Mouse (Mus musculus): ENCODE measurements around the gene Cox17. TPM values are rescaled to one million over a fixed set of nuclear protein-coding genes. Genes with fewer than 3 reads are reported as not detected.

Cox17 gene
- polyA plus RNA-seq, 1 experiment from 2014 or later = 108 TPM

- no peaks in the 10 kb centered on the region for H3K27me3 ChIP-seq (ENCODE audit: control insufficient read depth, insufficient read depth, low read length)
- DNase-seq (ENCODE audit: low spot score) (peak; percentile 26), ATAC-seq (replicated peaks; ENCODE audit: insufficient number of reproducible peaks, low FRiP score, low TSS enrichment, low read depth) (no peak)
- no peak overlapping the region for H3K4me2 ChIP-seq (ENCODE audit: low read depth, low read length)
- H3K9me3 ChIP-seq (replicated peaks; ENCODE audit: control insufficient read depth, low read length) = no peaks in the 10 kb centered on the region
- H3K27ac ChIP-seq (replicated peaks; ENCODE audit: low read depth, low read length) = no peak overlapping the region
- no peak overlapping the region for H3K9ac ChIP-seq (replicated peaks; ENCODE audit: low read length)
- 80% methylated on average over 10 of the region's 10 CpGs for WGBS
- no peak overlapping the region for H3K4me3 ChIP-seq (ENCODE audit: low read depth, low read length)
- H3K4me1 ChIP-seq (ENCODE audit: control insufficient read depth, insufficient read depth, low read length) = no peaks in the 10 kb centered on the region; the same call in 1 of the 2 replicates
- no peaks in the 10 kb centered on the region for H3K36me3 ChIP-seq (replicated peaks; ENCODE audit: control insufficient read depth, insufficient read depth, low read depth, low read length)
These were observed 27.8 kb downstream of the Cox17 start for GRCm38 (mm10) chr16:38374379-38375140.

- Histone ChIP-seq H3K27me3 (ENCODE audit: control insufficient read depth, insufficient read depth, low read length) (no peaks in the 10 kb centered on the region), H3K4me3 (ENCODE audit: low read depth, low read length) (no peak overlapping the region), H3K4me2 (ENCODE audit: low read depth, low read length) (no peak overlapping the region), H3K4me1 (ENCODE audit: control insufficient read depth, insufficient read depth, low read length) (no peaks in the 10 kb centered on the region; the same call in 1 of the 2 replicates), H3K9ac (replicated peaks; ENCODE audit: low read length) (no peak overlapping the region), H3K36me3 (replicated peaks; ENCODE audit: control insufficient read depth, insufficient read depth, low read depth, low read length) (no peaks in the 10 kb centered on the region), H3K27ac (replicated peaks; ENCODE audit: low read depth, low read length) (no peak overlapping the region), H3K9me3 (replicated peaks; ENCODE audit: control insufficient read depth, low read length) (no peaks in the 10 kb centered on the region)
- DNase-seq (ENCODE audit: low spot score) = no peak
- no peak for ATAC-seq (replicated peaks; ENCODE audit: insufficient number of reproducible peaks, low FRiP score, low TSS enrichment, low read depth)
- 79% methylated on average over 7 of the region's 7 CpGs for WGBS
These were observed 28.4 kb downstream of the Cox17 start for GRCm38 (mm10) chr16:38375182-38375581.

- no peaks in the 10 kb centered on the region; the same call in 1 of the 2 replicates for H3K4me1 ChIP-seq (ENCODE audit: control insufficient read depth, insufficient read depth, low read length)
- peak overlapping the region; percentile 35; the same call in 1 of the 2 replicates for H3K27ac ChIP-seq (replicated peaks; ENCODE audit: low read depth, low read length)
- peak overlapping the region; percentile 13 for H3K4me2 ChIP-seq (ENCODE audit: low read depth, low read length)
- ATAC-seq (replicated peaks; ENCODE audit: insufficient number of reproducible peaks, low FRiP score, low TSS enrichment, low read depth) (peak; percentile 77), DNase-seq (ENCODE audit: low spot score) (peak; percentile 61)
- H3K36me3 ChIP-seq (replicated peaks; ENCODE audit: control insufficient read depth, insufficient read depth, low read depth, low read length) = no peaks in the 10 kb centered on the region
- H3K9ac ChIP-seq (replicated peaks; ENCODE audit: low read length) = peak overlapping the region; percentile 39
- peak overlapping the region; percentile 5; the same call in 1 of the 2 replicates for H3K4me3 ChIP-seq (ENCODE audit: low read depth, low read length)
- no peaks in the 10 kb centered on the region for H3K9me3 ChIP-seq (replicated peaks; ENCODE audit: control insufficient read depth, low read length)
- H3K27me3 ChIP-seq (ENCODE audit: control insufficient read depth, insufficient read depth, low read length) = no peaks in the 10 kb centered on the region
- WGBS = 32% methylated on average over 16 of the region's 17 CpGs
These were observed 29.5 kb downstream of the Cox17 start for GRCm38 (mm10) chr16:38376163-38376840.

GRCm38 (mm10) chr16:38376841-38377249 lies 30.1 kb downstream of the Cox17 start:
- Histone ChIP-seq H3K9ac (replicated peaks; ENCODE audit: low read length) (peak overlapping the region; percentile 39), H3K27ac (replicated peaks; ENCODE audit: low read depth, low read length) (peak overlapping the region; percentile 35; the same call in 1 of the 2 replicates), H3K9me3 (replicated peaks; ENCODE audit: control insufficient read depth, low read length) (no peaks in the 10 kb centered on the region), H3K4me2 (ENCODE audit: low read depth, low read length) (peak overlapping the region; percentile 13), H3K4me3 (ENCODE audit: low read depth, low read length) (no peak overlapping the region), H3K4me1 (ENCODE audit: control insufficient read depth, insufficient read depth, low read length) (no peaks in the 10 kb centered on the region; the same call in 1 of the 2 replicates), H3K27me3 (ENCODE audit: control insufficient read depth, insufficient read depth, low read length) (no peaks in the 10 kb centered on the region), H3K36me3 (replicated peaks; ENCODE audit: control insufficient read depth, insufficient read depth, low read depth, low read length) (no peaks in the 10 kb centered on the region)
- ATAC-seq (replicated peaks; ENCODE audit: insufficient number of reproducible peaks, low FRiP score, low TSS enrichment, low read depth) (no peak), DNase-seq (ENCODE audit: low spot score) (no peak)
- 54% methylated on average over 8 of the region's 8 CpGs for WGBS

GRCm38 (mm10) chr16:38377546-38377945 lies 30.8 kb downstream of the Cox17 start:
- ATAC-seq (replicated peaks; ENCODE audit: insufficient number of reproducible peaks, low FRiP score, low TSS enrichment, low read depth) = no peak

GRCm38 (mm10) chr16:38378591-38378990 lies 31.8 kb downstream of the Cox17 start:
- ATAC-seq (replicated peaks; ENCODE audit: insufficient number of reproducible peaks, low FRiP score, low TSS enrichment, low read depth) (no peak), DNase-seq (ENCODE audit: low spot score) (no peak)
- no peak overlapping the region for H3K27ac ChIP-seq (replicated peaks; ENCODE audit: low read depth, low read length)
- H3K9me3 ChIP-seq (replicated peaks; ENCODE audit: control insufficient read depth, low read length) = no peaks in the 10 kb centered on the region
- H3K27me3 ChIP-seq (ENCODE audit: control insufficient read depth, insufficient read depth, low read length) = no peaks in the 10 kb centered on the region
- no peak overlapping the region for H3K9ac ChIP-seq (replicated peaks; ENCODE audit: low read length)
- no peak overlapping the region for H3K4me3 ChIP-seq (ENCODE audit: low read depth, low read length)
- H3K4me1 ChIP-seq (ENCODE audit: control insufficient read depth, insufficient read depth, low read length) = no peaks in the 10 kb centered on the region; the same call in 1 of the 2 replicates
- 66% methylated on average over 6 of the region's 6 CpGs for WGBS
- no peak overlapping the region for H3K4me2 ChIP-seq (ENCODE audit: low read depth, low read length)
- no peaks in the 10 kb centered on the region for H3K36me3 ChIP-seq (replicated peaks; ENCODE audit: control insufficient read depth, insufficient read depth, low read depth, low read length)

More at GRCm38 (mm10) chr16:38377546-38377945, 30.8 kb downstream of the Cox17 start:
- H3K36me3 ChIP-seq (replicated peaks; ENCODE audit: control insufficient read depth, insufficient read depth, low read depth, low read length) = no peaks in the 10 kb centered on the region
- no peak overlapping the region for H3K4me3 ChIP-seq (ENCODE audit: low read depth, low read length)
- DNase-seq (ENCODE audit: low spot score) = no peak
- no peaks in the 10 kb centered on the region for H3K9me3 ChIP-seq (replicated peaks; ENCODE audit: control insufficient read depth, low read length)
- no peaks in the 10 kb centered on the region for H3K27me3 ChIP-seq (ENCODE audit: control insufficient read depth, insufficient read depth, low read length)
- H3K4me1 ChIP-seq (ENCODE audit: control insufficient read depth, insufficient read depth, low read length) = no peaks in the 10 kb centered on the region; the same call in 1 of the 2 replicates
- no peak overlapping the region for H3K27ac ChIP-seq (replicated peaks; ENCODE audit: low read depth, low read length)
- no peak overlapping the region for H3K9ac ChIP-seq (replicated peaks; ENCODE audit: low read length)
- no peak overlapping the region for H3K4me2 ChIP-seq (ENCODE audit: low read depth, low read length)
- 83% methylated on average over 6 of the region's 6 CpGs for WGBS

- Histone ChIP-seq H3K4me3 (ENCODE audit: low read depth, low read length) (no peak overlapping the region), H3K4me2 (ENCODE audit: low read depth, low read length) (no peak overlapping the region), H3K27me3 (ENCODE audit: control insufficient read depth, insufficient read depth, low read length) (no peaks in the 10 kb centered on the region), H3K27ac (replicated peaks; ENCODE audit: low read depth, low read length) (no peak overlapping the region), H3K9me3 (replicated peaks; ENCODE audit: control insufficient read depth, low read length) (no peaks in the 10 kb centered on the region), H3K4me1 (ENCODE audit: control insufficient read depth, insufficient read depth, low read length) (no peaks in the 10 kb centered on the region; the same call in 1 of the 2 replicates), H3K9ac (replicated peaks; ENCODE audit: low read length) (no peak overlapping the region), H3K36me3 (replicated peaks; ENCODE audit: control insufficient read depth, insufficient read depth, low read depth, low read length) (no peaks in the 10 kb centered on the region)
- 32% methylated on average over 6 of the region's 6 CpGs for WGBS
- ATAC-seq (replicated peaks; ENCODE audit: insufficient number of reproducible peaks, low FRiP score, low TSS enrichment, low read depth) = no peak
- DNase-seq (ENCODE audit: low spot score) = peak; percentile 46
These were observed 32.3 kb downstream of the Cox17 start for GRCm38 (mm10) chr16:38379088-38379487.

- Histone ChIP-seq H3K27ac (replicated peaks; ENCODE audit: low read depth, low read length) (no peak overlapping the region), H3K9ac (replicated peaks; ENCODE audit: low read length) (no peak overlapping the region), H3K36me3 (replicated peaks; ENCODE audit: control insufficient read depth, insufficient read depth, low read depth, low read length) (no peaks in the 10 kb centered on the region), H3K27me3 (ENCODE audit: control insufficient read depth, insufficient read depth, low read length) (no peaks in the 10 kb centered on the region), H3K9me3 (replicated peaks; ENCODE audit: control insufficient read depth, low read length) (no peaks in the 10 kb centered on the region), H3K4me2 (ENCODE audit: low read depth, low read length) (no peak overlapping the region), H3K4me1 (ENCODE audit: control insufficient read depth, insufficient read depth, low read length) (no peaks in the 10 kb centered on the region; the same call in 1 of the 2 replicates), H3K4me3 (ENCODE audit: low read depth, low read length) (no peak overlapping the region)
- ATAC-seq (replicated peaks; ENCODE audit: insufficient number of reproducible peaks, low FRiP score, low TSS enrichment, low read depth) = no peak
- WGBS = 58% methylated on average over 3 of the region's 3 CpGs
- DNase-seq (ENCODE audit: low spot score) = no peak
These were observed 32.7 kb downstream of the Cox17 start for GRCm38 (mm10) chr16:38379493-38379892.

Measured in embryonic facial prominence, embryonic 11.5 days (tissue).